Comparison of ENCODE assay signal across 8 mouse cellular contexts in genomic region chr14:61172548-61173158, GRCm38 (mm10). TPM values are rescaled to one million over a fixed set of nuclear protein-coding genes. Genes with fewer than 3 reads are reported as not detected.
DNase-seq lines count a peak whose midpoint lies in the region; ATAC-seq lines count a peak whose summit lies in the region.

No protein-coding gene starts in this region.

- peak; percentile 97 for ATAC-seq in hindbrain, embryonic 15.5 days (ENCODE audit: low FRiP score, low read depth)

- peak overlapping the region; percentile 92 for H3K27ac ChIP-seq in hindbrain, embryonic 15.5 days (replicated peaks)

- DNase-seq in R1 (ENCODE audit: low read depth, low spot score) = peak; percentile 99
- peak; percentile 99 to 100 for DNase-seq in cerebellum, postnatal 25 days
- DNase-seq in frontal cortex, postnatal 36 days (ENCODE audit: low spot score in 2 of 2) = peak; percentile 99
- DNase-seq in left cerebral cortex, adult 11 months (ENCODE audit: low spot score) = peak; percentile 99
- DNase-seq in lung, postnatal 4 days = peak; percentile 100
- peak; percentile 100 for DNase-seq in right cerebral cortex, adult 18-20 months
- DNase-seq in urinary bladder, postnatal 10 days (ENCODE audit: low spot score) = peak; percentile 92

- peak overlapping the region; percentile 72 for H3K4me3 ChIP-seq in hindbrain, embryonic 15.5 days

- H3K4me1 ChIP-seq in hindbrain, embryonic 15.5 days (replicated peaks) = peaks cover 24% of the 10 kb centered on the region

- no peaks in the 10 kb centered on the region for H3K9me3 ChIP-seq in hindbrain, embryonic 15.5 days

- WGBS in hindbrain, embryonic 15.5 days = under 1% methylated on average over 44 of the region's 52 CpGs

- H3K27me3 ChIP-seq in hindbrain, embryonic 15.5 days = no peaks in the 10 kb centered on the region

- peak overlapping the region; percentile 78 for H3K9ac ChIP-seq in hindbrain, embryonic 15.5 days

- peak overlapping the region; percentile 60 for H3K4me2 ChIP-seq in hindbrain, embryonic 15.5 days

- no peaks in the 10 kb centered on the region for H3K36me3 ChIP-seq in hindbrain, embryonic 15.5 days

RNA-seq across cellular contexts. Expression of gene Sacs, which starts 34.4 kb away (rescaled TPM):
- polyA plus RNA-seq in hindbrain, embryonic 15.5 days (2015; fragmentation: Nextera tagmentation; extraction: Ambion mirVana) = 6.9 and 7.6 TPM in 2 replicates

Comparison
In these comparisons a context has a peak if more than half of its experiments do, and no peak if none do; other contexts are left out.
1. Peak in every context shown above with its lines: DNase-seq, ATAC-seq, H3K4me3 ChIP-seq and H3K27ac ChIP-seq.